Mouse (Mus musculus) lung, postnatal 25 days (tissue): ENCODE data around the gene B130006D01Rik.
"Not testable (repeated sequence)": the region's sequence is repeated elsewhere in the genome, so short reads cannot be mapped to it uniquely, and the experiment has no call there.

Experiments used
- DNase-seq: peaks from one replicate; pipeline ENCODE4 v3.0.0; 2022; ENCODE audit warnings: low spot score

B130006D01Rik gene

DNA sequence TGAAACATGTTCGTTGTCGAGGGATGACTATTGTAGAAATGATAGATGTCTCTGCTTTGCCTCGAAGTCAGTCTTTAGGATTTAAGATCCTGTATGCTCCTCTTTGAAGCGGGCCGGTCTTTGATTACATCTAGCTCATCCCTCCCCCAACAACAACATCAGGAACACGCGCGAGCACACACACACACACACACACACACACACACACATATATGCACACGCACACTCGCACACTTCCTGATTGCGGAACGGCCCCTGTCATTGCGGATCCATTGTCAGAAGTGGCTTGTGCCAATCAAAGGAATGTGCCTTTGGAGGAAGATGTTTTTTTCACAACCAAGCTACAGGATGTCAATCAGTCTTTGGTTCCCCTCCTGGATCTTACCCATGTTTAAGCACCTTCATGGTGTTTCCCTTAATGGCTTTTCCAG is 9.6 kb upstream of the B130006D01Rik start:
- peak; percentile 36 for DNase-seq

DNA sequence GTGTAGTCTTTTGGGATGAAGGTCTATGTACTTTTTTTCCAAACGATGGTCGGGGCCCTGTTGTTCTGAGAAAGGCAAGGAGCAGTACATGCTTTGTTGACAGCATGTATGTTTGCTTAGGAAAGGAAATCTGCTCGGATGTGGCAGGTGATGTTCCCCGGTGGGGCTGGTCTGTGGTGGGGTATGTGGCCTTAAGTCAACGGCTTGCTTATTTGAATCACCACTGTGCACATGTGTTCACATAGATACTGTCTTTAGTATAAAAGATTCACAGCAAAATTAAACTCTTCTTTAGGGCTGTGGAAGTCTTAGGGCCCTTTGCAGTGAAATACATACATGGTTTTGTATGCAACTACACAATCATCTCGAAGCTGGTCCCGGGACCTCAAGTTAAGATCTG is 9.0 kb upstream of the B130006D01Rik start:
- no peak for DNase-seq

DNA sequence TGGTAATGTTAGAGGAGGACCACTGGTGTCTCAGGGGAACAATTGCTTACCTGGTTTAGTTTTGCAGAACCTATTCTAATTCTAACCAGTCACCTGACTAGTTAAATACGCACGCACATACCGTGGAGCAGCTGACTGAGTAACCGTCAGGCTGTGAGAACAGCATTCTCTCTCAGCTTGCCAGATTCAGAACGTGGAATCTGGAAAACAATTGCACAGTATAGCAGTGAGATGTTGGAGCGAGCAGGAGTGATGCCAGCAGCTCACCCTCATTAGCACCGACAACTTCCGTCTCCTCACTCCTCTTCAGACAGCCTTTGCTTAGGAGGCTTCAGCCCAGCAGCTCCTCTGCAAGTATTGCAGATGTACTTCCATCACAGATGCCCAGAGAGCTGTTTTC is 7.3 kb upstream of the B130006D01Rik start:
- DNase-seq: no peak

DNA sequence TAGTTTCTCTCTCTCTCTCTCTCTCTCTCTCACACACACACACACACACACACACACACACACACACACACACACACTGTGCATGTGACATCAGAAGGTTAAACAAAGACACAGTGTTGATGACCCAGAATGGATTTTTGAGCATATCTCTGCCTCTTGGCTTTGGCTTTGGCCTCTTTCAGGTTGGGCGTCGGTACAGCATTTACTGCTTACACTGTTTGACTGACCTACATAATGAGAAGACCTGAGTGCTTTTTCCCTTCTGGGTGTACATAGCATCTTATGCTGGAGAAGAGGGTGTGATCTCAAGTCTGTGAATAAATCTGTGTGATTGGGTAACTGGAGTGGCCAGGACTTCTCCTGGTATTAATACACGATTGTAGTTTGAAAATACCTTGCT is 4.0 kb upstream of the B130006D01Rik start:
- no peak for DNase-seq

DNA sequence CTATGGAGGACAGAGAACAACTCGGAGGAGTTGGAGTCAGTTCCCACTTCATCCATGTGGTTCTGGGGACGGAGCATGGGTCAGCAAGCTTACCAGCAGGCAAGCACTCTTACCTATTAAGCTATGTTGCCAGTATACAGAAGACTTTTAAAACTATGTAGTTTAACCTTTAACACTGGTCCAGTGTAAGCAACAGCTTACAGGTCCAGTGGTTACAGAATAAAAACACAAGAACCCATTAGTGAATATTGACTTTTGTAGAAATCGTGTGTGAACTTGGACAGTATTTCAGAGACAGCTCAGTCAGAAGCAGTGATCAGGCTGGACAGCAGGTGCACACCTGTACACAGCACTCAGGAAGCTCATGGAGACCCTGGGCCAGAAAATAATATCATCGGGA is 1.1 kb downstream of the B130006D01Rik start:
- no peak for DNase-seq

DNA sequence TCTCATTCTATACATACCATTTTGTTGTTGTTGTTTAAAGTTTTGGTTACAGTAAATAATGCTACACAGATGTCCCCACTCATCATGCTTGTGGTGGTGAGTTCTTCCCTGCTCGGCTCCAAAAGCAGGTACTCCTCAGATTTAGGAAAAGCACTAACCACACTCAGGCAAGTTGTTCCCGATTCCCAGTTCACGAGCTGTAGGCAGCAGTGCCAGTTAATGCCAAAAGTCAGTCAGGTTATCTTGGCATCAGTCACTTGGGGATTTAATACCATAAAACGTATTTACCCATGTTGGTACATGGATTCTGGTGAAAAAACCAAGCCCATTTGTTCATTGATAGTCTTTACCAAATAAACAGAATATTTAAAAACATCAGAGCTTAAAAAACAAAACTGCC is 2.8 kb downstream of the B130006D01Rik start:
- DNase-seq: no peak

DNA sequence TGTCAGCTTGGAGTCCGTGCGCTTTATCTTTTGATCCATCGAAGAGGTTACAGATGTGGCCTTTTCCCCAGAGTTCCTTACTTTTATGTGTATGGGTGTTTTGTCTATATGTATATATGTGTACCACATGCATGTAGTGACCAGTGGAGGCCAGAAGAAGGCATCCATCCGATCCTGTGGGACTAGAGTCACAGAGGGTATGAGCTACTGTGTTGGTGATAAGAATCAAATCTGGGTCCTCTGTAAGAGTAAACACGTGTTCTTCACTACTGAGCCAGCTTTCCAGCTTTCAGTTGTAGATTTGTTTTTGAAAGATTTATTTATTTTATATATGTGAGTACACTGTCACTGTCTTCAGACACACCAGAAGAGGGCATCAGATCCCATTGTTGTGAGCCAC is 4.6 kb downstream of the B130006D01Rik start:
- no peak for DNase-seq

DNA sequence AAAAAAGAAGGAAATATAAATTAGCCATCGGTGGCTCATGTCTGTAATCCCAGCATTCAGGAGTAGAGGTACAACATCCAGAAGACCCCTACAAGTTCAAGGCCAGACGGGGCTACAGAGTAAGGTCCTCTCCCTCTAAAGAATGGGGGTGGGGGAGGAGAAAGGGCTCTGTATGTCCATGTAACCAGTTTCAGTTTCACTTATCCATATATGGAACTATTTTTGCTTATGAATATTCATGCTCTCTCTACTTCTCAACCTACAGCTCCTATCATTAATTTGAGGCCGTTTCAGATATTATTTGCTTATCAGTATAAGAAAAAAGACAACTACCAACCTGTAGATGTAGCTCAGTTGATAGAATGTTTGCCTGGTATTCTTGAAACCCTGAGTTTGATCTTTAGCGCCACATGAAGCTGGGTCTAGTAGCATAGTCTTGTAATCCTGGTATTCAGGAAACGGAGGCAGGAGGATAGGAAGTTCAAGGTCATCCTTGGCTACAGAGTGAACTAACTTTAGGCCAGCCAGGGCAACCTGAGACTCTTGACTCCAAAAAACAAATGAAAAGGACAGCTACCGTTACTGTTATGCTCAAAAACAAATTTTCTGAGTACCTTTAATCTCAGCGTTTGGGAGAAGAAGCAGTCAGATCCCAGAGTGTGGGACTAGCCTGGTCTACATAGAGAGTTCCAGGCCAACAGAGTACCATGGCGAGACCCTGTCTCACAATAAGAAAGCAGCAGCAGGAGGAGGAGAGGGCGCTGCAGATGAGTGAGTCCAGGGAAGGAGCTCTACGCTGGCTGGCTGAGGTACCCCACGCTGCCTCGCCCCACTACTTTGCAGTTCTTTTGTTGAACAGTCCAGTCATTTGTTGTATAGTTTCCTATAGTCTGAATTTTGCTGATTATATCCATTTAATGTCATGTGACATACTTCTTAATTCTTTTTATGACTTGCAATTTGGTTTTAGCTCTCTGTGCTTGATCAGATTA is 5.8 kb downstream of the B130006D01Rik start:
- DNase-seq: no peak

DNA sequence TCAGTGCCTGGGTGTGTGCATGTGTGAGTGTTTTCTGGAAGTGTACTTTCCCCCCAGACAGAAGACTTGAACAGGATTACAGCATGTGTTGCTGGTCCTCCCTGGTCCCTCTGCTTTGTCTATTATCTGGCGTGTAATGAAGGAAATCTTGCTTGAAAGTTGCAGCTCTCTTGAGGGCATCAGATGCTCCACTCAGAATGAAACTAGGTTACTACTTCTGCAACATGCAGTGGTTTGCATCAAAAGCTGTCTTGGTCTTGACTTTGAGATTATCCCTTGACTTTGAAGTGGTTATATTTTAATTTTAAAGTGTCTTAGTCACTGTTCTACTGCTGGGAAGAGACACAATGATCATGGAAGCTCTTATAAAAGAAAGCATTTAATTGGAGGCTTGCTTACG is 11.1 kb downstream of the B130006D01Rik start:
- no peak for DNase-seq

DNA sequence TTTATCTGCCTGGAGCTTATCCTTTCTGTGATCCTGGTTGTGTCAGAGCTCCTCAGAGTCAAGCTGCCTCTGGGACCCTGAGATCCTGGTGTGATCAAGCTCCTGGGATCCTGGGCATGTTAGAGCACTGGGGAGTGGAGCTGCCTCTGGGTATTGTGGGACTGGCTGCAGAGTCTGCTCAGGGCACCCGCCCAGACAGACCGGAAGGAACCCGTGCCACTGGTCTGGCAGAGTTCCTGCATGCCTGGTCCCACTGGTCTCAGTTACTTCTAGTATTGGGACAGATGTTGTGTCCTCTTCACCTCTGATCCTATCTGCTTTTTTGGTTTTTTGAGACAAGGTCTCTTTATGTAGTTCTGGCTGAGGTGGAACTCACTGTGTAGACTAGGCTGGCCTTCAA is 14.4 kb downstream of the B130006D01Rik start:
- DNase-seq: peak; percentile 61

DNA sequence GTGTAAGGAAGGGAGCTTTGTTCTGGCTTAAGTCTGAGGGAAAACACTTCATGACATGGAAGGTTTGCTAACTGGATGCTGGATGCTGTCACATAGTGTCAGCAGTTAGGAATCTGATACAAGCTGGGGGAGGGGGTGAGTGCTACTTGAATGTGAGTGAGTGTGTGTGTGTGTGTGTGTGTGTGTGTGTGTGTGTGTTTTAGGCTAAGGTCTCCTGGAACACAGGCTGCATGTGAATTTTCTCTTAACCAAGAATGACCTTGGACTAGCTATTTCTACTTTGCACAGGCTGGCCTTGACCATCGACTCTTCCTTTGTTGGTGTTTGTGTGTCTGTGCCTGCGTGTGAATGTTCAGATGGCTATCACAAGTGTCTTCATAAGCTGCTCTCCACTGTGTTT is 21.1 kb downstream of the B130006D01Rik start:
- no peak for DNase-seq

DNA sequence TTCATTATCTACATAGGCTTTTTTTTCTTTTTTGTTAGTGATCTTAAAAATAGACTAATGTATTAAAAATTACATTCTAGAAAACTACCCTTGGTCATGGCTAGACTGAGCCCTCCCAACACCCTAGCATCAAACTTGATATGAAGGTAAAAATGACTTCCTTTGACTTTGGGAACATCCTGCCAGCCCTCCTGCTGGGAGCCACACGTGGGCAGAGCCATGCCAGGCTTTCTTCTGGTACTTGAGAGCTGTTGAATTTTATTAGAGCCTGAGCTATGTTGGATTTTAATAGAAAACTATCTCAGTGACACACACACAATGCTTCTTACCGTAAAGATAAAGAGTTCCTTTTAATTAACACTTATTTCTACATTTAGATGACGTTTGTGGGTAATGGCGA is 23.4 kb downstream of the B130006D01Rik start:
- DNase-seq: no peak

DNA sequence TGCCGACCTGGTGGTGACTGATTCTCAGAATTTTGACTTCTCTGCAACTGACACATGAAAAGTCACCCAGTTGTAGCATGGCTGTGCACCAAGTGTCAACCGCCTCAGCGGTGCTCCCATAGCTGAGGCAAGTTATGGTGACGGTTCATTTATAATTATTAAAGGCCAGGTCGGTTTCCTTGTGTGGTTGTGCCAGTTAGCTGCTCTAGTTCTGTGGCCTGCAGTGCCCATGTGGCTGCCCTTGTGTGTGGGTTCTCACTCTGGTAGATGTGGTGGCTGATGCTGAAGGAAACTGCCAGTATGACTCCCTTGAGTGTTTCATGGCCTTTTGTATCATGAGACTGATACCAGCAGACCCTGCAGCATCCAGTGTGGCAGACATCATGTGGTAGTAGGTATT is 24.9 kb downstream of the B130006D01Rik start:
- DNase-seq: no peak

DNA sequence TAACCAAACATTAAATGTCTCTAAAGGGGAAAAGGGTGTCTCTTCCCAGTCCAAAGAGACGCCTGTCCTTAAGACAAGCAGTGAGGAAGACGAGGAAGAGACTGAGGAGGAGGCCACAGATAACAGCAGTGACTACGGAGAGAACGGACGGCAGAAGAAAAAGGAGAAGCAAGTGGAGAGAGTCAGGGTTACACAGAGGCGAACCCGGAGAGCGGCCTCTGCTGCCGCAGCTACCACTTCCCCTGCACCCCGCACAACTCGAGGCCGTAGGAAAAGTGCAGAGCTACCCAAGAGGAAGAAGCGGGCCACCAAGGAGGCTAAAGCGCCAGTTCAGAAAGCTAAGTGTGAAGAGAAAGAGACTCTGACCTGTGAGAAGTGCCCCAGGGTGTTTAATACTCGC is 26.2 kb downstream of the B130006D01Rik start:
- no peak for DNase-seq

DNA sequence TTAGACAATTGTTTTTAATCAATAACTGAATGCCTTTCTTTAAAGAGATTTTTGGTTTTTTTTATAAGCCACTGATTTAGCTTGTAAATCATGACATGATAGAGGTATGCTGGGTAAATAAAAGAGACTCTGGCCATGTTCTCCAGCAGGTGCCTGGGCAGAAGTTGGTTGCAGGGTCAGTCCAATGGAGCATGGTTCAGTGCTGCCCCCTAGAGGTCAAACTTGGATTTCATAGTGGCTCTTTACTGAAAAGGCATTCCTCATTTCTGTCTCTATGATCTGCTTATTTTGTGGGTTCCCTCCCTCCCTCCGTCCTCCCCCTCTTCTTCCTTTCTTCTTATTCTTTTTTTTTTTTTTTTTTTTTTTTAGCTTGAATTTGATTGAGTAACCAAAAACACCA is 27.6 kb downstream of the B130006D01Rik start:
- peak; percentile 82 for DNase-seq

DNA sequence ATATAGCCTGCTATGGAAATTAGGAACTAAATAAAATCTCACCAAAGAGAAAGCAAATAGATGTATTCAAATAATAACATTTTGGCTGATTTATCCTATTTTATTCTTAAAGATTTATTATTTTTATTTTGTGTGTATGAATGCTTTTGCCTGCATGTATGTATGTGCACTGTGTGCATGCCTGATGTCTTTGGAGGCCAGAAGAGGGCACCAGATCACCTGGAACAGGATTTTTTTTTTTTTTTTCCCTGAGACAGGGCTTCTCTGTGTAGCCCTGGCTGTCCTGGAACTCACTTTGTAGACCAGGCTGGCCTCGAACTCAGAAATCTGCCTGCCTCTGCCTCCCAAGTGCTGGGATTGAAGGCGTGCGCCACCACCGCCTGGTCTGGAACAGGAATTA is 31.8 kb downstream of the B130006D01Rik start:
- DNase-seq: not testable (repeated sequence)

DNA sequence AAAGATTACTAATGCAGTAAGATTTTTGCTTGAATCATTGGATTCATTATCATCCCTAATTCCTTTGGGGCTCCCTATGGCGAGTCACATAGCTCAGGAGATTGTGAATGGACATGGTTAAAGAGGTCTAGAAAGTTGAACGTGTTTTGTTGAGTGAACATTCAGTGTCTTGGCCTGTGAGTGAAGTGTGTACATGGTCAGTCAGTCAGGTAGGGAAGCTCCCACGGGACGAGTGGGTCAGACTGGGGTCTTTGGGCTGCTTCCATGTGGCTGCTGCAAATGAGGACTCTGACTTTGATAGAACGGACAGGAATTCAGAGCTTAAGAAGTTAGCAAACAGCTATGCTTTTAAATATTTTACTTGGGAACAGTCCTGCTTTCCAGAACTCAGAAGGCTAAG is 37.1 kb downstream of the B130006D01Rik start:
- DNase-seq: no peak

DNA sequence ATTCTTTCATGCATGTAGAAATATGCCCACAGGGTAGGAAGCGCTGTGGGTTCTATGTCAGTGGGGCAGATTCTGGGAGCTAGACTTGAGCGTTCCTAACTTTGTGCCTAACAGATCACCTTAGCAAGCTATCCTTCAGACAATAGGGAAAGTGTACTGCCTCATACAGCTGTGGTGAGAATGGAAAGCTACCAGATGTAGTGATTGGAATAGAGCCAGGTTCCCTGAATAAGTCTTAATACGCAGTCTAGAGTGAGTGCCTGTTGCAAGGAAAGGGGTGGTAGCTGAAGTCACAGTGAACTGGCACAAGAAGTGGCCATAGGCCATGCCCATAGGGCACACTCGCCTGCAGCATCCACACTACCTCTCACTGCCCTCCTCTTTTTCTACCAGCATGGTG is 39.6 kb downstream of the B130006D01Rik start:
- peak; percentile 18 for DNase-seq

DNA sequence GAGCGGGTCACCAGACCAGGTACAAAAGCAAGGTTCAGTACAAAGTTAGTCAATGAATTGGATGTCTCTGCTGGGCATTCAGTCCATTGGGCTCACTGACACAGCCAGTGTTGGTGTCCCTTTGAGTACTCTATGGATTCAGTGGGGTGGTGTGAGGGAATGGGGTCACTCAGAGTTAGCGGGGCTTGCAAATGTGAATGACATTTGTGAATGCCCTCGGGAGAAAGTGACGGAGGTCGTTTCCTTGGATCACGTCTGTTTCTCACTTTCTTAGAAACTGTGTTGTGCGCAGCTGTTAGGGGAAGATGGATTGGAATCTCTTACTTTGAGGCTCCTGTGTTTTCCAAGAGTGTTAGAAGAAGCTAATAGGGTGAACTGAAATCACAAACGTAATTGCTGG is 41.4 kb downstream of the B130006D01Rik start:
- DNase-seq: no peak

DNA sequence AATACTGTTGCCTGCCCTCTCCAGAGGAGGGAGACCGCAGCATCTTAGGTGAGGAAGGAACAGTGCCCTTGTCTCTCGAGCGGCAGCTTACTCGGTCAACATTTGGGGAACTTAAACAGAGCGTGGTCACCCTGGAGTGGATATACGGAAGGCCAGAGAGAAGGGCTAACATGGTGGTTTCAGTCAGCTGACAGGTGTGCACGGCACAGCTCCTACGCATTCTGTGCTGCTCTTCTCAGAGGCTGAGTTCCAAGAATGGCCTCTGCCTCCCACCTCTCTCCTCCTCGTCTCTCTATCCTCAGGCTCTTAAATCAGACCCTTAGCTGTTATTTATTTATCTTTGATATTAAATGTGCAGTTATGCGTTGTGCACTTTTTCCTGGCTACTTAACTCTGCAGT is 41.9 kb downstream of the B130006D01Rik start:
- no peak for DNase-seq

DNA sequence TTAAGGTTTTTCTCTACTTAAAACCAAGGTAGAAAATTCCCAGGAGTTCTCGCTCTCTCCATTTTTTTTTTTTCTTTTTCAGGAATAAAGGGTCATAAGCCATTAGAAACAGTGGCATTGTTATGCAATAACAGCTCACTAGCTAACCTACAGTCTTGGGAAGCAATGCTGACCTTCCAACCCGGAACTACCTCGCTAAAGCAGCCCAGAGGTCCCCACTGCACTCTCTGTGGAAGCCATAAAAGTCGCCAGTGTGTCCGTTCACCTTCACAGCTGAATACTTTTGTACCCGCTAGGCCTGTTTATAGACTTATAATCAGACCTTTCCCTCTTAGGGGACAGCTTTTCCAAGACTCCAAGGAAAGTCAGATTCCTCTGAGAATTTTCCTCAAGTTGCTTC is 44.9 kb downstream of the B130006D01Rik start:
- no peak for DNase-seq

DNA sequence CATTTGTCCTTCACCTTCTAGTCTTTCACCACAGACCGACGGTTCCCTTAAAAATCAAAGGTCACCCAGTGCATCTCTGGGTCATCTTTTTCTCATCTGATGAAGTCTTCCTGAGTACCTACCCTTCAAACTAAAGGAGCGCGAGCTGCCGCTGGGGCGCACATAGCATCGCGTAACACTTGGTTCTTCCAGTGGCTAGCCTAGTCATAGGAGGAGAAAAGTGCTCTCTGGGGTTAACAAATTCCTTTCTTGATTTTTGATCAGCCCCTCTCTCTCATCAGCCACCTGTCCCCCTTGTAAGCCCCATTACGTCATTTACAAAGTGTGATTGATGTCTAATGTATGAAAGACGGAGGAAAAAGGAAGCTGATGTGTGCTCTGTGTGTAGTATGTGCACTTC is 45.8 kb downstream of the B130006D01Rik start:
- no peak for DNase-seq

DNA sequence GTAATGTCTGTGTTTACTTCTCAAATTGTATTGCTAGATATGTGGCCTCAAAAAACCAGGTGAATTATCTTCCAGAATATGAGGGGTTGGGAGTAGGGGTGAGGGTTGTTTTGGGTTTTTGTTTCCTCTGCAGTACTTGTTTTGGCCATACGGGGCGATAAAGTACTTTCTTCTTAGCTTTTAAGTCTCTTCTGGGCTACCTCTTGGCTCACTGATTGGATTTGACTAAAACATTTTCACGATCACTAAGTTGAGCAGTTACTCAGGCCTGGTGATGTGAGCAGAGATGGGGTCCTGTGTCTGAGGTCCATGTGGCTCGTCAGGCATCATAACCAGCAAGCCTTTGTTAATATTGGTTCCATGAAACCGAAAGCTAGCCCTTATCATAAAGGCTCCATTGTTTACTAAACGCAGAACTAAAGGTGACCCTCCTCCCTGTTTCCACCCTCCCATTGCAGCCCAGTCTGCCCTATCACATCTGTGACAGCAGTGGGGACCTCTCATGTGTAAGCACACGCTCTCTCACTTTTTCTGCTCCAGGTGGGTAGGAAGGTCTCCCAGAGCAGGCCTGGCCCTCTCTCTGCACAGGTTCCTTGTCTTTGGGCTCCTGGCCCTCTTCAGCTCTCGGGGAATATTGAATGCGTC is 47.5 kb downstream of the B130006D01Rik start:
- DNase-seq: peak; percentile 35
